Mouse (Mus musculus): ENCODE results near the gene Ubash3a. TPM values are rescaled to one million over a fixed set of nuclear protein-coding genes. Genes with fewer than 3 reads are reported as not detected.

The Ubash3a gene
- polyA plus RNA-seq, 1 experiment from 2014 or later = not detected

GRCm38 (mm10) chr17:31285867-31286266, 78.2 kb downstream of the Ubash3a start:
- H3K4me3 ChIP-seq (ENCODE audit: low read depth, low read length) = no peak overlapping the region
- H3K9ac ChIP-seq (ENCODE audit: low read depth, low read length) = no peak overlapping the region
- no peak overlapping the region for H3K4me2 ChIP-seq (replicated peaks; ENCODE audit: low read depth)
- no peaks in the 10 kb centered on the region for H3K9me3 ChIP-seq (ENCODE audit: control insufficient read depth)
- no peaks in the 10 kb centered on the region for H3K4me1 ChIP-seq (replicated peaks; ENCODE audit: control insufficient read depth, insufficient read depth, low read length)
- no peak overlapping the region for H3K27ac ChIP-seq (ENCODE audit: low read depth, low read length)
- 72% methylated on average over 2 of the region's 2 CpGs for WGBS
- H3K27me3 ChIP-seq (replicated peaks; ENCODE audit: control insufficient read depth, insufficient read depth, low read length) = no peaks in the 10 kb centered on the region
- no peak for TF ChIP-seq CTCF (IDR thresholded peaks at IDR 0.05; ENCODE audit: low read depth)
- H3K36me3 ChIP-seq (ENCODE audit: control insufficient read depth, insufficient read depth) = no peaks in the 10 kb centered on the region
- ATAC-seq = no peak

GRCm38 (mm10) chr17:31286492-31286891, 78.8 kb downstream of the Ubash3a start, which contains the start of gene Slc37a1:
TSS of gene Slc37a1 (plus strand) at chr17:31286792.
- no peak for ATAC-seq
- 100% methylated on average over 1 of the region's 1 CpGs for WGBS
- Histone ChIP-seq H3K27ac (ENCODE audit: low read depth, low read length) (no peak within 1 kb of the TSS), H3K4me2 (replicated peaks; ENCODE audit: low read depth) (no peak within 1 kb of the TSS), H3K4me1 (replicated peaks; ENCODE audit: control insufficient read depth, insufficient read depth, low read length) (no peaks in the 10 kb centered on the region), H3K9me3 (ENCODE audit: control insufficient read depth) (no peaks in the 10 kb centered on the region), H3K36me3 (ENCODE audit: control insufficient read depth, insufficient read depth) (no peaks in the 10 kb centered on the region), H3K9ac (ENCODE audit: low read depth, low read length) (no peak within 1 kb of the TSS), H3K27me3 (replicated peaks; ENCODE audit: control insufficient read depth, insufficient read depth, low read length) (no peaks in the 10 kb centered on the region), H3K4me3 (ENCODE audit: low read depth, low read length) (no peak within 1 kb of the TSS)
- no peak for TF ChIP-seq CTCF (IDR thresholded peaks at IDR 0.05; ENCODE audit: low read depth)

GRCm38 (mm10) chr17:31287216-31287615, 79.5 kb downstream of the Ubash3a start:
- H3K4me2 ChIP-seq (replicated peaks; ENCODE audit: low read depth) = no peak overlapping the region

GRCm38 (mm10) chr17:31288999-31289726, 81.5 kb downstream of the Ubash3a start:
- Histone ChIP-seq H3K27me3 (replicated peaks; ENCODE audit: control insufficient read depth, insufficient read depth, low read length) (no peaks in the 10 kb centered on the region), H3K9me3 (ENCODE audit: control insufficient read depth) (no peaks in the 10 kb centered on the region), H3K36me3 (ENCODE audit: control insufficient read depth, insufficient read depth) (no peaks in the 10 kb centered on the region), H3K4me1 (replicated peaks; ENCODE audit: control insufficient read depth, insufficient read depth, low read length) (no peaks in the 10 kb centered on the region), H3K4me2 (replicated peaks; ENCODE audit: low read depth) (no peak overlapping the region), H3K9ac (ENCODE audit: low read depth, low read length) (no peak overlapping the region), H3K27ac (ENCODE audit: low read depth, low read length) (no peak overlapping the region), H3K4me3 (ENCODE audit: low read depth, low read length) (no peak overlapping the region)
- 79% methylated on average over 7 of the region's 7 CpGs for WGBS
- no peak for TF ChIP-seq CTCF (IDR thresholded peaks at IDR 0.05; ENCODE audit: low read depth)
- no peak for ATAC-seq

More at GRCm38 (mm10) chr17:31287216-31287615, 79.5 kb downstream of the Ubash3a start:
- no peak for TF ChIP-seq CTCF (IDR thresholded peaks at IDR 0.05; ENCODE audit: low read depth)
- WGBS = 85% methylated on average over 3 of the region's 3 CpGs
- ATAC-seq = no peak
- Histone ChIP-seq H3K9ac (ENCODE audit: low read depth, low read length) (no peak overlapping the region), H3K4me3 (ENCODE audit: low read depth, low read length) (no peak overlapping the region), H3K27me3 (replicated peaks; ENCODE audit: control insufficient read depth, insufficient read depth, low read length) (no peaks in the 10 kb centered on the region), H3K27ac (ENCODE audit: low read depth, low read length) (no peak overlapping the region), H3K9me3 (ENCODE audit: control insufficient read depth) (no peaks in the 10 kb centered on the region), H3K4me1 (replicated peaks; ENCODE audit: control insufficient read depth, insufficient read depth, low read length) (no peaks in the 10 kb centered on the region), H3K36me3 (ENCODE audit: control insufficient read depth, insufficient read depth) (no peaks in the 10 kb centered on the region)

- Histone ChIP-seq H3K4me2 (replicated peaks; ENCODE audit: low read depth) (no peak overlapping the region), H3K36me3 (ENCODE audit: control insufficient read depth, insufficient read depth) (no peaks in the 10 kb centered on the region), H3K9me3 (ENCODE audit: control insufficient read depth) (no peaks in the 10 kb centered on the region), H3K4me3 (ENCODE audit: low read depth, low read length) (no peak overlapping the region), H3K9ac (ENCODE audit: low read depth, low read length) (no peak overlapping the region), H3K4me1 (replicated peaks; ENCODE audit: control insufficient read depth, insufficient read depth, low read length) (no peaks in the 10 kb centered on the region), H3K27me3 (replicated peaks; ENCODE audit: control insufficient read depth, insufficient read depth, low read length) (no peaks in the 10 kb centered on the region), H3K27ac (ENCODE audit: low read depth, low read length) (no peak overlapping the region)
- TF ChIP-seq CTCF (IDR thresholded peaks at IDR 0.05; ENCODE audit: low read depth) = no peak
- ATAC-seq = no peak
These were observed 82.6 kb downstream of the Ubash3a start for GRCm38 (mm10) chr17:31290311-31290710.

- Histone ChIP-seq H3K4me2 (replicated peaks; ENCODE audit: low read depth) (no peak overlapping the region), H3K27me3 (replicated peaks; ENCODE audit: control insufficient read depth, insufficient read depth, low read length) (no peaks in the 10 kb centered on the region), H3K9me3 (ENCODE audit: control insufficient read depth) (no peaks in the 10 kb centered on the region), H3K9ac (ENCODE audit: low read depth, low read length) (no peak overlapping the region), H3K36me3 (ENCODE audit: control insufficient read depth, insufficient read depth) (no peaks in the 10 kb centered on the region), H3K4me3 (ENCODE audit: low read depth, low read length) (no peak overlapping the region), H3K4me1 (replicated peaks; ENCODE audit: control insufficient read depth, insufficient read depth, low read length) (no peaks in the 10 kb centered on the region), H3K27ac (ENCODE audit: low read depth, low read length) (no peak overlapping the region)
- ATAC-seq = no peak
- WGBS = 67% methylated on average over 6 of the region's 6 CpGs
- no peak for TF ChIP-seq CTCF (IDR thresholded peaks at IDR 0.05; ENCODE audit: low read depth)
These were observed 83.2 kb downstream of the Ubash3a start for GRCm38 (mm10) chr17:31290859-31291258.
